ENCODE assay signal across 9 mouse cellular contexts in genomic region chr6:128754265-128754664, GRCm38 (mm10). TPM values are rescaled to one million over a fixed set of nuclear protein-coding genes. Genes with fewer than 3 reads are reported as not detected.
DNase-seq lines count a peak whose midpoint lies in the region; ATAC-seq and TF ChIP-seq lines count a peak whose summit lies in the region.
"Not testable (repeated sequence)": the region's sequence is repeated elsewhere in the genome, so short reads cannot be mapped to it uniquely, and the experiment has no call there.
"Had no signal": no experiment of that assay in that cellular context is flagged by ENCODE, and none has a peak within 500 bp of the region (broad histone marks: within the 10 kb centered on the region; RNA-seq: fewer than 3 reads in every experiment).

No protein-coding gene starts in this region.

- H3K9me3 ChIP-seq in forebrain, embryonic 13.5 days (replicated peaks); heart, embryonic 15.5 days (replicated peaks); intestine, postnatal 0 days (ENCODE audit: control insufficient read depth); liver, embryonic 15.5 days (replicated peaks); midbrain, embryonic 14.5 days (ENCODE audit: control insufficient read depth, low read length): not testable (repeated sequence)

- WGBS in forebrain, embryonic 13.5 days, result 40% methylated on average over 10 of the region's 10 CpGs
- 28% methylated on average over 10 of the region's 10 CpGs for WGBS in heart, embryonic 15.5 days
- WGBS in intestine, postnatal 0 days, result 26% methylated on average over 10 of the region's 10 CpGs
- WGBS in liver, embryonic 15.5 days (ENCODE audit: insufficient replicate concordance), result 24% methylated on average over 10 of the region's 10 CpGs
- 30% methylated on average over 10 of the region's 10 CpGs for WGBS in midbrain, embryonic 14.5 days
- 15% methylated on average over 10 of the region's 10 CpGs for WGBS in small intestine, adult 2 months

- not testable (repeated sequence) for H3K4me1 ChIP-seq in forebrain, embryonic 13.5 days; heart, embryonic 15.5 days (replicated peaks); intestine, postnatal 0 days (replicated peaks; ENCODE audit: control insufficient read depth, insufficient read depth, low read length); liver, embryonic 15.5 days (replicated peaks); midbrain, embryonic 14.5 days (ENCODE audit: control insufficient read depth, insufficient read depth, low read length); small intestine, adult 2 months (ENCODE audit: control insufficient read depth, insufficient read depth, insufficient read length, low read length)

- not testable (repeated sequence) for TF ChIP-seq POLR2A in small intestine, adult 2 months (IDR thresholded peaks at IDR 0.05; ENCODE audit: low read depth, low read length)

- peak; percentile 56 for DNase-seq in NIH3T3 (ENCODE audit: low read depth)
- DNase-seq in cerebellum, postnatal 25 days, result peak; percentile 47 to 48
- peak; percentile 30 for DNase-seq in midbrain, embryonic 14.5 days

- peak overlapping the region; percentile 30; the same call in 1 of the 2 replicates for H3K4me2 ChIP-seq in forebrain, embryonic 13.5 days
- H3K4me2 ChIP-seq in heart, embryonic 15.5 days, result peak overlapping the region; percentile 44
- peak overlapping the region; percentile 45 for H3K4me2 ChIP-seq in intestine, postnatal 0 days (replicated peaks; ENCODE audit: low read depth)
- H3K4me2 ChIP-seq in liver, embryonic 15.5 days, result peak overlapping the region; percentile 27
- peak overlapping the region; percentile 30; the same call in 1 of the 2 replicates for H3K4me2 ChIP-seq in midbrain, embryonic 14.5 days (ENCODE audit: low read length)

- not testable (repeated sequence) for H3K4me3 ChIP-seq in forebrain, embryonic 13.5 days; intestine, postnatal 0 days (ENCODE audit: low read depth, low read length); liver, embryonic 15.5 days (replicated peaks); midbrain, embryonic 14.5 days (replicated peaks; ENCODE audit: low read depth, low read length)
- peak overlapping the region; percentile 27 for H3K4me3 ChIP-seq in heart, embryonic 15.5 days
- peak overlapping the region; percentile 31 for H3K4me3 ChIP-seq in small intestine, adult 2 months (ENCODE audit: low read depth, low read length)

- H3K36me3 ChIP-seq in forebrain, embryonic 13.5 days (ENCODE audit: poor library complexity, severe bottlenecking); heart, embryonic 15.5 days; intestine, postnatal 0 days (ENCODE audit: control insufficient read depth, insufficient read depth); liver, embryonic 15.5 days (replicated peaks); midbrain, embryonic 14.5 days (ENCODE audit: control insufficient read depth, insufficient read depth, low read length); small intestine, adult 2 months (ENCODE audit: control insufficient read depth, insufficient read depth, low read length): not testable (repeated sequence)

- H3K27ac ChIP-seq in forebrain, embryonic 13.5 days, result not testable (repeated sequence)
- peak overlapping the region; percentile 61 for H3K27ac ChIP-seq in heart, embryonic 15.5 days
- peak overlapping the region; percentile 86 for H3K27ac ChIP-seq in intestine, postnatal 0 days (ENCODE audit: low read depth, low read length)
- peak overlapping the region; percentile 68 for H3K27ac ChIP-seq in liver, embryonic 15.5 days (replicated peaks)
- peak overlapping the region; percentile 67 for H3K27ac ChIP-seq in midbrain, embryonic 14.5 days (replicated peaks; ENCODE audit: low read depth, low read length)
- H3K27ac ChIP-seq in small intestine, adult 2 months (ENCODE audit: insufficient read depth, low read depth, low read length), result peak overlapping the region; percentile 97

- ATAC-seq in forebrain, embryonic 13.5 days, result peak; percentile 75
- peak; percentile 77 for ATAC-seq in heart, embryonic 15.5 days (replicated peaks; ENCODE audit: insufficient number of reproducible peaks, insufficient read depth, low FRiP score, low read depth)
- ATAC-seq in intestine, postnatal 0 days, result peak; percentile 45
- ATAC-seq in liver, embryonic 15.5 days (ENCODE audit: insufficient read depth), result peak; percentile 47
- ATAC-seq in midbrain, embryonic 14.5 days (ENCODE audit: low FRiP score, low TSS enrichment), result peak; percentile 68; the same call in 1 of the 2 replicates

- H3K9ac ChIP-seq in forebrain, embryonic 13.5 days; intestine, postnatal 0 days (ENCODE audit: low read depth, low read length); liver, embryonic 15.5 days; midbrain, embryonic 14.5 days (replicated peaks; ENCODE audit: low read length): not testable (repeated sequence)
- peak overlapping the region; percentile 25; the same call in 1 of the 2 replicates for H3K9ac ChIP-seq in heart, embryonic 15.5 days

- not testable (repeated sequence) for H3K27me3 ChIP-seq in forebrain, embryonic 13.5 days; heart, embryonic 15.5 days; intestine, postnatal 0 days (replicated peaks; ENCODE audit: control insufficient read depth, insufficient read depth, low read length); liver, embryonic 15.5 days; midbrain, embryonic 14.5 days (ENCODE audit: control insufficient read depth, insufficient read depth, low read length); small intestine, adult 2 months (ENCODE audit: control insufficient read depth, insufficient read depth, low read length)

- TF ChIP-seq CTCF in intestine, postnatal 0 days (IDR thresholded peaks at IDR 0.05; ENCODE audit: low read depth); small intestine, adult 2 months (IDR thresholded peaks at IDR 0.05; ENCODE audit: extremely low read depth, insufficient read length, insufficient replicate concordance, low read depth, low read length): not testable (repeated sequence)

RNA-seq across cellular contexts. Expression of gene Klrb1, which starts 31.4 kb away (rescaled TPM):
- not detected in 2 replicates for polyA plus RNA-seq in forebrain, embryonic 13.5 days (2015; fragmentation: Nextera tagmentation; extraction: Ambion mirVana)
- polyA plus RNA-seq in heart, embryonic 15.5 days (2015; fragmentation: Nextera tagmentation; extraction: Ambion mirVana), result not detected in 2 replicates
- 0.13 and 0.29 TPM in 2 replicates for polyA plus RNA-seq in intestine, postnatal 0 days (2015; fragmentation: Nextera tagmentation; extraction: Ambion mirVana)
- polyA plus RNA-seq in liver, embryonic 15.5 days (2015; fragmentation: Nextera tagmentation; extraction: Ambion mirVana), result not detected in 2 replicates
- 0.45 and 0.94 TPM in 2 replicates for polyA plus RNA-seq in midbrain, embryonic 14.5 days (2014; fragmentation: Nextera tagmentation; extraction: Ambion mirVana)
- not detected in 2 replicates for polyA plus RNA-seq in small intestine, adult 2 months (2012; rRNA removed)
- polyA plus RNA-seq: C2C12 had no signal

RNA-seq across cellular contexts. Expression of gene Klrb1c, which starts 34.8 kb away (rescaled TPM):
- polyA plus RNA-seq in forebrain, embryonic 13.5 days (2015; fragmentation: Nextera tagmentation; extraction: Ambion mirVana), result not detected in 2 replicates
- polyA plus RNA-seq in heart, embryonic 15.5 days (2015; fragmentation: Nextera tagmentation; extraction: Ambion mirVana), result 0.10 and 0.11 TPM in 2 replicates
- 0.21 and 0.27 TPM in 2 replicates for polyA plus RNA-seq in intestine, postnatal 0 days (2015; fragmentation: Nextera tagmentation; extraction: Ambion mirVana)
- 0.25 and 0.37 TPM in 2 replicates for polyA plus RNA-seq in liver, embryonic 15.5 days (2015; fragmentation: Nextera tagmentation; extraction: Ambion mirVana)
- polyA plus RNA-seq in midbrain, embryonic 14.5 days (2014; fragmentation: Nextera tagmentation; extraction: Ambion mirVana), result not detected in 2 replicates
- polyA plus RNA-seq in small intestine, adult 2 months (2012; rRNA removed), result not detected in 2 replicates
- polyA plus RNA-seq: C2C12 had no signal
